Mouse (Mus musculus) cerebellum, adult 2 months (tissue): ENCODE measurements around the gene Thg1l.

ENCODE experiments used
- CTCF ChIP-seq: fragments of 200-500 bp; IDR thresholded peaks from 2 replicates; pipeline ENCODE4 v1.5.1; 2011; ENCODE audit warnings: low read depth, mild to moderate bottlenecking, control low read depth, low read length, moderate library complexity, borderline replicate concordance; ENCODE audit not compliant: insufficient read depth
- POLR2A ChIP-seq: fragments of 200-500 bp; IDR thresholded peaks from 2 replicates; pipeline ENCODE4 v1.6.1; 2011; ENCODE audit warnings: low read length, control low read depth, borderline replicate concordance; ENCODE audit not compliant: insufficient read depth

- no peak for TF ChIP-seq CTCF
- TF ChIP-seq POLR2A: no peak
These were observed 25.6 kb upstream of the Thg1l start for GRCm38 (mm10) chr11:45980893-45981253.
